Mouse (Mus musculus): ENCODE data around the gene Npas3. TPM values are rescaled to one million over a fixed set of nuclear protein-coding genes. Genes with fewer than 3 reads are reported as not detected.
A peak's percentile ranks its signal among the peaks of the same experiment; 100 is the strongest.

Npas3 gene
- polyA plus RNA-seq, 1 experiment = 0.04 TPM

DNA sequence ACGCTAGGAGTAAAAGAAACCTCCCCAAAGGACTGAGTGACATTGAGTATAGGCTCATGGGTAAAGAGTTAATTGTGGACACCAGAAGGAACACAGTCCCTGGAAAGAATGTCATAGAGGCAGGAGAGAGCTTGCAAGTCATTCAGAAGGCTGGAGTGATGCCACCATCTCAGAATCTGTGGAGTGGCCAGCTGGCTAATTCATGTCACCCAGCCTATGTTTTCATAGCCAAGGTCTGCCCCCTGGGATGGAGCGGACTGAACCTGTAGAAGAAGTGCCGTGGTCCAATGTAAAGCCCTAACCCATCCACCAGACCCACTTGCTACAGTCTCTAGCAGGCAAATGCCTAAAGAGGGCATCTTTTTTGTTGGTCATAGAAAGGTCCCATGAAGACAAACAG lies 832.5 kb downstream of the Npas3 start:
- H3K36me3 ChIP-seq (ENCODE audit: control insufficient read depth, insufficient read depth, low read length) = no peaks in the 10 kb centered on the region
- no peak for TF ChIP-seq CTCF (IDR thresholded peaks at IDR 0.05; ENCODE audit: borderline replicate concordance, control insufficient read depth, extremely low read depth, insufficient read depth, low read length, poor library complexity)
- 97% methylated on average over 3 of the region's 3 CpGs for WGBS
- H3K27me3 ChIP-seq (ENCODE audit: control insufficient read depth, insufficient read depth, low read length) = no peaks in the 10 kb centered on the region
- no peak overlapping the region for H3K27ac ChIP-seq (ENCODE audit: control insufficient read depth, insufficient read depth, low read length)
- DNase-seq = no peak
- H3K4me3 ChIP-seq (ENCODE audit: control insufficient read depth, insufficient read depth, low read length) = no peak overlapping the region
- H3K4me1 ChIP-seq (replicated peaks; ENCODE audit: control insufficient read depth, insufficient read depth, low read length) = no peaks in the 10 kb centered on the region

DNA sequence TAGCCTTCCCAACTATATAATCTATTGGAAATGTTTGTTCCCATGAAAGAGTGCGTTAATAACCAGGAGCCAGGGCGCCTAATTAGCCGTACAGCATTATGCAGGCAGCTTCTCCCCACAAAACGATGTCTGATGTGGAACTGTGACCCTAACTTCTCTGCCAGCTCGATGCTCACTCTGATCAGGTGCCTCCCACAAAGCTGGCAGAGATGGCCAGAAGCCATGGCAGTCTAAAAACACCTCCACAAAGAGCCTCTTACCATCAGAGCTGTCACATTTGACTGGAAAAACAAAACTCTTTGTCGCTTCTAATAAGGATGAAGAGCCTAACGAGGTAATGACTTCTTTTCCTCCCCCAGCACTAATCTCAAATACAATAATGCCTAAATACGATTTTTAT lies 845.3 kb downstream of the Npas3 start:
- no peaks in the 10 kb centered on the region for H3K4me1 ChIP-seq (replicated peaks; ENCODE audit: control insufficient read depth, insufficient read depth, low read length)
- no peaks in the 10 kb centered on the region for H3K36me3 ChIP-seq (ENCODE audit: control insufficient read depth, insufficient read depth, low read length)
- no peak overlapping the region for H3K27ac ChIP-seq (ENCODE audit: control insufficient read depth, insufficient read depth, low read length)
- H3K4me3 ChIP-seq (ENCODE audit: control insufficient read depth, insufficient read depth, low read length) = no peak overlapping the region
- 86% methylated on average over 8 of the region's 8 CpGs for WGBS
- no peak for TF ChIP-seq CTCF (IDR thresholded peaks at IDR 0.05; ENCODE audit: borderline replicate concordance, control insufficient read depth, extremely low read depth, insufficient read depth, low read length, poor library complexity)
- no peaks in the 10 kb centered on the region for H3K27me3 ChIP-seq (ENCODE audit: control insufficient read depth, insufficient read depth, low read length)
- DNase-seq = no peak

DNA sequence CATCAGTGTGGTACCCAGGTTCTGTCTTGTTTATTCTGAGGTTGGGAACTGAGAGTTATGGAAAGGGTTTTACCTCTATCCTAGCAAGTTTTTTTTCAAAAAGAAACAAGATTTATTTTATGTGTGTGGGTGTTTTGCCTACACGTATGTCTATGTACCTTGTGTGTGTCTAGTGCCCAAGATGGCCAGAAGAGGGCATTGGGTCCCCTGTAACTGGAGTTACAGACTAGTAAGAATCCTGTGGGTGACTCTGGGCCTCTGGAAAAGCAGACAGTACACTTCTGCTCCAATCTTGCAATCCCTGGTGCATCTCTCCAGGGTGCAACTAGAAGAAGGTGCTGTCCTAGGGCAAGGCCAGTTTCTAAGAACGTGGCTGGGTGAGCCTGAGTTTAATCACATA lies 848.0 kb downstream of the Npas3 start:
- H3K27ac ChIP-seq (ENCODE audit: control insufficient read depth, insufficient read depth, low read length) = no peak overlapping the region
- TF ChIP-seq POLR2A (IDR thresholded peaks at IDR 0.05; ENCODE audit: control insufficient read depth, extremely low read depth, insufficient read depth, low read length, poor library complexity) = no peak
- no peak for TF ChIP-seq CTCF (IDR thresholded peaks at IDR 0.05; ENCODE audit: borderline replicate concordance, control insufficient read depth, extremely low read depth, insufficient read depth, low read length, poor library complexity)
- H3K4me3 ChIP-seq (ENCODE audit: control insufficient read depth, insufficient read depth, low read length) = no peak overlapping the region
- no peaks in the 10 kb centered on the region for H3K4me1 ChIP-seq (replicated peaks; ENCODE audit: control insufficient read depth, insufficient read depth, low read length)
- DNase-seq = no peak
- H3K27me3 ChIP-seq (ENCODE audit: control insufficient read depth, insufficient read depth, low read length) = no peaks in the 10 kb centered on the region
- H3K36me3 ChIP-seq (ENCODE audit: control insufficient read depth, insufficient read depth, low read length) = no peaks in the 10 kb centered on the region
- WGBS = 83% methylated on average over 2 of the region's 2 CpGs

DNA sequence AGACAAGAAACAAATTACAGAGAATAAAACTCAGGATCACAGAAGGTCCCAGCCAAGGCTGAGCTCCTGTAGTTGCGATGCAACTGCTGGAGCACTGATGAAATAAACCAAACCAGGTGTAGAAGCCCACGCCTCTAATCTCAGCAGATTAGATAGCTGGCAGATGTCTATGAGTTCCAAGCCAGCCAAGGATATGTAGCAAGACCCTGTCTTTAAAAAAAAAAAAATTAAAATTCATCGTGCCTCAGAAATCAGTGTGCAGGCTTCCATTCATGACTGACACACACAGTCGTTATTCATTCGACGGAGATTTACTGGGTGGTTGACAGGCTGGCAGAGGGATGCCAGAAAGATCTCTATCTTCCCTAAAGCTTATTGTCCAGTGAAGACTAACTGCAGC lies 849.7 kb downstream of the Npas3 start:
- H3K27ac ChIP-seq (ENCODE audit: control insufficient read depth, insufficient read depth, low read length) = no peak overlapping the region
- no peak for DNase-seq
- no peaks in the 10 kb centered on the region for H3K27me3 ChIP-seq (ENCODE audit: control insufficient read depth, insufficient read depth, low read length)
- H3K4me3 ChIP-seq (ENCODE audit: control insufficient read depth, insufficient read depth, low read length) = no peak overlapping the region
- no peaks in the 10 kb centered on the region for H3K36me3 ChIP-seq (ENCODE audit: control insufficient read depth, insufficient read depth, low read length)
- H3K4me1 ChIP-seq (replicated peaks; ENCODE audit: control insufficient read depth, insufficient read depth, low read length) = no peaks in the 10 kb centered on the region
- 87% methylated on average over 6 of the region's 6 CpGs for WGBS
- no peak for TF ChIP-seq POLR2A (IDR thresholded peaks at IDR 0.05; ENCODE audit: control insufficient read depth, extremely low read depth, insufficient read depth, low read length, poor library complexity)
- TF ChIP-seq CTCF (IDR thresholded peaks at IDR 0.05; ENCODE audit: borderline replicate concordance, control insufficient read depth, extremely low read depth, insufficient read depth, low read length, poor library complexity) = no peak

DNA sequence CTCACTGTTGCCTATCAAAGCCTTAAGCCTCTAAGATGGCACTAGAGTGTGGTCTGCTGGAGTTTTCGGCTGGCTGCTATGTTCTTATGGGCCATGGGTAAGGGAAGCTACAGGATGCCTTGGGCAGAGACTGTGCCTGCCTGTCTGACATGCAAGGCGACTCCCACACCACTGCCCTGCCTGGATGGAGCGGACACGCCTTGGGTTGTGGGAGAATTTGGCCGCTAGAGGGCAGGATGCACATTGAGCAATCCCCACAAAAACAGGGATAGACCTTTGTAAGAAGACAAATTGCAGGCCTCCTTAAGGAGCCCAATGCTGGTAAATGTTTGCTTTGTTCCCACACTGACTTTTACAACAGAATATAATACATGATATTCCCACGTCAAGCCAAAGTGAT lies 850.3 kb downstream of the Npas3 start:
- Histone ChIP-seq H3K4me3 (ENCODE audit: control insufficient read depth, insufficient read depth, low read length) (no peak overlapping the region), H3K27ac (ENCODE audit: control insufficient read depth, insufficient read depth, low read length) (no peak overlapping the region), H3K36me3 (ENCODE audit: control insufficient read depth, insufficient read depth, low read length) (no peaks in the 10 kb centered on the region), H3K4me1 (replicated peaks; ENCODE audit: control insufficient read depth, insufficient read depth, low read length) (no peaks in the 10 kb centered on the region), H3K27me3 (ENCODE audit: control insufficient read depth, insufficient read depth, low read length) (no peaks in the 10 kb centered on the region)
- no peak for TF ChIP-seq POLR2A (IDR thresholded peaks at IDR 0.05; ENCODE audit: control insufficient read depth, extremely low read depth, insufficient read depth, low read length, poor library complexity)
- TF ChIP-seq CTCF (IDR thresholded peaks at IDR 0.05; ENCODE audit: borderline replicate concordance, control insufficient read depth, extremely low read depth, insufficient read depth, low read length, poor library complexity) = peak; percentile 83
- WGBS = 31% methylated on average over 6 of the region's 6 CpGs
- peak; percentile 71 for DNase-seq

DNA sequence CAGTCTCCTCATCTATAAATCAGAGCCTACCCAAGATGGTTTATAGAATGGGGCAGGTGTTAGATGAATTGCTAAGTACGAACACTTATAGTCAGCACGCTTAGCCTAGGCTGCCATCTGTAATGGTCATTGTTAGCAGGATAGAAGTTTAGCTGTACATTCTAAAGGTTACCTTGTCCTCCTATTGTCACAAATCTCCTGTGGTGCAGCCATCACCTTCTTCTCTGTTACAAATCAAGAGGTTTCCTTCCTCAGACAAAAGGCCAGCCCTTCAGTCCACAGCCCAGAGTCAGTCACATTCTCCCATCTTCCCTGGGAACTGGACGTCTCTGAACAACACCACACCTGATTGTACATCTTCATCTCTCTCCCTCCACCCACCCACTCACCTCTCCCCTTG lies 851.0 kb downstream of the Npas3 start:
- Histone ChIP-seq H3K27me3 (ENCODE audit: control insufficient read depth, insufficient read depth, low read length) (no peaks in the 10 kb centered on the region), H3K4me3 (ENCODE audit: control insufficient read depth, insufficient read depth, low read length) (no peak overlapping the region), H3K36me3 (ENCODE audit: control insufficient read depth, insufficient read depth, low read length) (no peaks in the 10 kb centered on the region), H3K27ac (ENCODE audit: control insufficient read depth, insufficient read depth, low read length) (no peak overlapping the region), H3K4me1 (replicated peaks; ENCODE audit: control insufficient read depth, insufficient read depth, low read length) (no peaks in the 10 kb centered on the region)
- TF ChIP-seq CTCF (IDR thresholded peaks at IDR 0.05; ENCODE audit: borderline replicate concordance, control insufficient read depth, extremely low read depth, insufficient read depth, low read length, poor library complexity) (no peak), POLR2A (IDR thresholded peaks at IDR 0.05; ENCODE audit: control insufficient read depth, extremely low read depth, insufficient read depth, low read length, poor library complexity) (no peak)
- no peak for DNase-seq
- WGBS = 95% methylated on average over 3 of the region's 3 CpGs

DNA sequence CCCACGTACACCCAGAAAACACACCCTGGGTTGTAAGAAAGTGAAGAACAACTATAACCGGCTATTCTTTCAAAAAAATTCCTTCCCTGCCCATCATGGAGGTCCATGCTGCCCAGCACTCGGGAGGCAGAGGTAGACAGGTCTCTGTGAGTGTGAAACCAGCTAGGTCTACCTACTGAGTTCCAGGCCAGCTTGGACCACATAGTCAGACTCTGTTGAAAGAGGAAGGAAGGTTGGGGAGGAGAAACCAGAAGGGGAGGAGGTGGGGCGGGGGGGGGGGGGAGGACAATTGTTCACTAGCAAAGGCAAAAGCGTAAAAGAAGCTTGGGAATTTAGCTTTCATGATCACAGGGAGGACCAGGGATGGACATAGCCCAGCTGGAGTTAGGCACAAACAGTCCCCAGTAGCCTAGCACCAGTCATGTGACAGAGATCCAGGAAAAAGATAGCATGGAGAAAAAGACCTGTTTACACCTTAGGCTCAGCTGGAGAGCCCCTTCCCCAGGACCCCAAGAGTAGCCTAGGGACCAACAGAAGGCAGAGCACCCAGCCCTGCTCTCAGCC lies 852.9 kb downstream of the Npas3 start:
- no peak overlapping the region for H3K4me3 ChIP-seq (ENCODE audit: control insufficient read depth, insufficient read depth, low read length)
- no peaks in the 10 kb centered on the region for H3K36me3 ChIP-seq (ENCODE audit: control insufficient read depth, insufficient read depth, low read length)
- H3K27me3 ChIP-seq (ENCODE audit: control insufficient read depth, insufficient read depth, low read length) = no peaks in the 10 kb centered on the region
- no peak for DNase-seq
- H3K27ac ChIP-seq (ENCODE audit: control insufficient read depth, insufficient read depth, low read length) = no peak overlapping the region
- TF ChIP-seq POLR2A (IDR thresholded peaks at IDR 0.05; ENCODE audit: control insufficient read depth, extremely low read depth, insufficient read depth, low read length, poor library complexity) (no peak), CTCF (IDR thresholded peaks at IDR 0.05; ENCODE audit: borderline replicate concordance, control insufficient read depth, extremely low read depth, insufficient read depth, low read length, poor library complexity) (no peak)
- 76% methylated on average over 5 of the region's 5 CpGs for WGBS
- H3K4me1 ChIP-seq (replicated peaks; ENCODE audit: control insufficient read depth, insufficient read depth, low read length) = no peaks in the 10 kb centered on the region
